Mouse (Mus musculus): ENCODE data around the gene Ifnk.

DNA sequence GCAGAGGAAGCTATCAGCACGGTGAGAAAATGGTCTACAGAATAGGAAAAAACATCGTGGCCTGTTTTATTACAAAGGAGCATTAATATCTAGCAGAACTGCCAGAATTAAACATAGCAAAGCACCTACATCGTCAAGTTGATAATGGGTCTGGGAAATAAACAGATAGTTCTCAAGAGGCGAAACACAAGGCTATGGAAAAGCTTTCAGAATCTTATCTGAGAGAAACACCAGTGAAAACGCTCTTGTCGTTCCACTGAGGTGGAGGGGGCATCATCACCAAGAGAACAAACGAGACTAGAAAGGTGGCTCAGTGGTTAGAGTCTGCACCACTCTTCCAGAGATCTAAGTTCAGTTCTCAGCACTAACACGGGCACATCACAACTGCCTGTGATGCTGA lies 14.9 kb upstream of the Ifnk start:
- TF ChIP-seq POLR2A (IDR thresholded peaks at IDR 0.05; ENCODE audit: borderline replicate concordance, extremely low read depth, low read depth, low read length): no peak
- TF ChIP-seq CTCF (IDR thresholded peaks at IDR 0.05; ENCODE audit: insufficient read depth, low read length): no peak

Data from lung, adult 2 months (tissue).